Mouse (Mus musculus) kidney, adult 9 months (tissue): ENCODE data around the gene Neurod6.
"Not testable (repeated sequence)": the region's sequence is repeated elsewhere in the genome, so short reads cannot be mapped to it uniquely, and the experiment has no call there.

ENCODE experiments used
- DNase-seq: peaks from one replicate; pipeline ENCODE4 v3.0.0; 2022

Neurod6 gene

DNA sequence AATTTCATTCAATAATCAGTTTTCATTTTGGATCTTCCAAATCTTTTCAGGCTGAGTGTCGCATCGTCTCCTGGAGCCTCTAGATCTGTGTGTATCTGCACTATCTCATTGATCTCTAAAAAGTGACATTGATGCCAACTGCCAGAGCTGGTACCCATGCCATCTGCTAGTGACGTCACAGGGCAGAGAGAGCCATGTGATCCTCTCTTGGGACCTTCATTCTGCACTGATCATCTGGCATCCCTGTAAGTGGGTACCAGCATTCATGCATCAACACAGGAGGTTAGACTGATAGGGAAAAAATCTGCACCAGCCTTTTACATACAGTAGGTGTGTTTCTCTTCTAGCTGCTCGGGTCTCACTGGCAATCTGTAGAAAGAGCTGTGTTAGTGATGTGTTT, at the start of gene Neurod6:
TSS of gene Neurod6 (minus strand) at position 290 of the 400 bp plus-strand sequence.
- no peak for DNase-seq

DNA sequence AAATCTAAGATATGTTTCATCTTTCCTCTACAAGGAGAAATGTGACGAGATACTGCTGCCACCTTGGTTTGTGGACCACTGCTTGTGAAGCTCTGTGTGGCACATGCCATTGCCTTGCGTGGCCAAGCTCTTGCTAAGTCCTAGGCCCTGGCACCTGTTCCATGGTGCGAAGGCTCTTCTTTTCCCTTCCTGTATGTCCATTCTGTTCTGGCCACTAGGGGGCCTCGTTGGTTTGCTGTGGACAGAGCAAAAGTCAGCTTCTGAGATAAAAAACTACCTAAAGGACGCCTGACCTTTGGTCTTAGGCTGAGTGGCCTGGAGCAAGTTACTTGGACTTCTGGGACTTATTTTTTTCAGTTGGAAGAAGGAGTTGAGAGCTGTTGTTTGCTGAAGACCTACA, 36.1 kb upstream of the Neurod6 start:
- DNase-seq = peak; percentile 59

DNA sequence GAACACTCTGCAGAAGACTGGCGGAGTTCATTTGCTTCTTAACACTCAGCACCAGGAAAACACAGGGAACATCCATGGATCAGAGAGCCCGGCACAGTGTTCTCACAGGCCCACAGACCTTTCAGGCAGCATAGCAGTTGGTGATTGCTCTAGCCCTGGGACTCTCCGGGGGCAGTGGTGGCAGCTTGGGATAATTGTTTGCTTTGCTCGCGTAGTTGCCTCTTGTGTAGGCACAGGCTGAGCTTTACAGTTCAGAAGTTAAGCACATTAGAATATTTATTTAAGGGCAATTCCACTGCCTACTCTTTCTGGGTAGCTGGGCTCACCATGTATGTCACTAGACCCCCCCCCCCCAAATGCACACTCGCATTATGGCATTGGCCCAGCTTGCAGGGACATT, 34.4 kb upstream of the Neurod6 start:
- no peak for DNase-seq

DNA sequence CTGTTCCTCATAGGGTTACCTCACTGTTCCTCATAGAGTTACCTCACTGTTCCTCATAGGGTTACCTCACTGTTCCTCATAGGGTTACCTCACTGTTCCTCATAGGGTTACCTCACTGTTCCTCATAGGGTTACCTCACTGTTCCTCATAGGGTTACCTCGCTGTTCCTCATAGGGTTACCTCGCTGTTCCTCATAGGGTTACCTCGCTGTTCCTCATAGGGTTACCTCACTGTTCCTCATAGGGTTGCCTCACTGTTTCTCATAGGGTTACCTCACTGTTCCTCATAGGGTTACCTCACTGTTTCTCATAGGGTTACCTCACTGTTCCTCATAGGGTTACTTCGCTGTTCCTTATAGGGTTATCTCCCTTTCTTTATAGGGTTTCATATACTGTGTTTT, 29.9 kb upstream of the Neurod6 start:
- not testable (repeated sequence) for DNase-seq

DNA sequence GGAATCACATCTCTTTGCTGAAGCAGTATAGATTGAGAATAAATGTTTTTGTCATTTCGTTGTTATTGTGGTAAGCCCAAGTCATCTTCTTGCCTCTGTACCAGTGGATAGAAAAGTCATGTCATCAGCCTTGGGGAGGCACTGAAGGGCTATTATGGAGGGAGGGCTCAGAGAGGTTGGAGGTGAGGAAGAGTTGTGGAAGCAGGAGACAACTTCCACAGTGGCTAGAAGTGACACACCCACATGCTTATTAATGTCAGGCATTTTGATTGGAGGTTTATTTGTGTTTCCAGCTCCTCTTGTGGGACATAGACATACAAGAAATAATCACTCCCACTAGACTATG, 23.7 kb upstream of the Neurod6 start:
- no peak for DNase-seq

DNA sequence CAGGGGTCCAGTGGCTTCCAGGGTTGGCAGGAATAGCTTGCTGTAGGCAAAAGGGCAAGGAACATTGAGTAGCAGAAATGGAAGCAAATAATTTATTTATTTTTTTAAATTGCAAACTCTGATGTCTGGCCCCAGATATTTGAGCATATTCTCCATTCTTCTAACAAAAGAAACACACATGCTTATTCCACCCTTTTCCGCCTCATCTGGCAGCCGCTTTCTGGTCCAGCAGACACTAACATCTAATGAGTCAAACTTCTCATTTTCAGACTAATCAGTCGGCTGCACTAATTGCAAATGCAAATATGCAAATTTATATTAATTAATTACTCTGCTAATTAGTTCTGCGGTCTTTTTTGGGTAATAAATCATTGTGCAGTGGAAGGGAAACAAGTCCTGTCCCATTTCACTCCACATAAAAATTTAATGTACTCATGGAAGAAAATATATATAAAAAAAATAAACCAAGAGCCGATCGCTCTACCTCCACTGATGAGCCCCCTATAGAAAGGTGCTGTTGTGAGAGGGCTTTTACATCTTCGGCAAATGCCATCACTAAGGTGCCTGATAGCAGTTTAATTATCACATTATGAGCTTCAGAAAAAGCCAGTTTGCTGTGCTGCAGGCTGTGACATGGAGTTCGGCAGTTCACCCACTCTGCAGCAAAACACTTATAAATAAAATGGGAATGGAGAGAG, 23.1 kb upstream of the Neurod6 start:
- no peak for DNase-seq

DNA sequence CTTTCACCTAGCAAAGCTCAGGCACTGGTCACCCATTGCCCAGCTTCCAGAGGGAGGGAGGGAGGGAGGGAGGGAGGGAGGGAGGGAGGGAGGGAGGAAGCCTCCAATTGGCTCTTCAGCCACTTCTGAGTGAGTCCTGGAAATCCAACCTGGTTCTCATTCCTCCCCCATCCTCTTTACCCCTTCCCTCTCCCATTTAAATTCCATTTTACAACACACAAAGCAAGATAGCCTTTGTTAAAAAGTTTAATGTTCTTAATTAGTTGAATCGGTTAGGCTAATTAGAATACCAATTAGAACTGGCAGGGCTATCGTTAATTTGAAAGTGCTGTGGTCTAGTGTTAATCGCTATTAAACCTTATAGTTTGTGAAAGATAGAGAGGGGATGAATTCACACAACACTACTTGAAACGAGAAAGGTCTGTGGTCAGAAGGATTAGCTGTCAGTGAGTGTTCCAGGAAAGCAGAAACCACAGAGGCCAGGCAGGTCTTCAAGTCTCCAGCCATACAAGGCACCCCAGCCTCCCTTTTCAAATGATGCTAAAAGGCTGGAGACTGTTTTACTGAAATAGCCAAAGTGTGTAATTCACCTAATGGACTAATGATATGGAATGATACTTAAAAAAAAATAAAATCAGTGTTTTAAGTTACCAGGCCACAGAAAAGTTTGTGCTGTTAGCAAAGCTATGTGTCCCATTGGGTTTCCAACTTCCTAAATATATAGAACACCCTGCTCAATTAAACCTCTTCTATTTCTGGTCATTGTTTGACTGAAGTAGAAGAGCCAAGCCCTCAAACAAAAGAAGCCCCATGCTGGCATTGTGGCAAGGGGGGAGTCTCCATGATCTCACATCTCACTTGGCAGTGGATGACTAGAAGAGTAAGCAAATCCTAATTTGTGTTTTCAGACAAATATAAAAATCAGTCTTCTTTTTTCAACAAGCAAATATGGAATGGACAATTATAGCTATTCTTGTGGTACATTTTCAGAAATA, 19.6 kb upstream of the Neurod6 start:
- no peak for DNase-seq

DNA sequence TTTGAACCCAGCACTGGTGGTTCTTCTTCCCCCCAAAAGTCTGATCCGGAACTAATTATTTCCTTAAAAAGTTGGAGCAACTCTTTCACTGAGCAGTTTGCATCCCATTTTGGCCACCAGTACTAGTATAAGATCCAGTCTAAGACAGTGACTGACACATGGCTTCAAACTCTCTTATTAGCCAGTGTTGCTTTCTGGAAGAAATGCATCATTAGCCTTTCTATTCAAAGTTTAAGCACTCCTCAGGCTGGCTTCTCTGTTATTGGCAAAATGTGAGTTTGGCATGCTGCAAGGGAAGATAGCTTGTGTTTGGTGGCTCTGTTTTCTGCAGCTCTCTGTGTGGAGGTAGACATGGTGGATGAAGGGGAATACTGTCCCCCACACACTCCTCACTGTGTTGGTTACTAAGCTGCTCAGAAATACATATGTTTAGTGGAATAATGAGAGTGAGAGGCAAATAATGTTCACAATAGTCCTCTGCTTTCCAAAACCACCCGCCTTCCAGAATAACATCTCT, 9.0 kb upstream of the Neurod6 start:
- no peak for DNase-seq

DNA sequence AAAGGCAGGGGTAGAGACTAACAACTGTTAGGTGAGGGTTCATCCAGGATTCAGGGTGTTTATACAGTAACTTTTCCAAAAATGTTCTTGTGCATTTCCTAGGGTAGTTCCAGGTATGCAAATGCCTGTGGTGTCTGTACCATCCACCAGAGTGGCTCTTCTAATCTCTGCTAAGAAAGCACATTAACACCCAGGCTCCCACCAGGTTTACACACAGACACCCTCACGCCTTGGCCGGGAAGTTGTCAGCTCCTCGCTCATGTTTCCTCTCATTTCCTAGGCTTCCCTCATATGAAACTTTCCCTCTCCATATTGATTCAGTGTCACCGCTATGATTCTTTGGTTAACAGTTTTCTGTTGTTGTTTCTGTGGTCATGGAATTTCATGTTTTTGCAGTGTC, 2.4 kb upstream of the Neurod6 start:
- no peak for DNase-seq

DNA sequence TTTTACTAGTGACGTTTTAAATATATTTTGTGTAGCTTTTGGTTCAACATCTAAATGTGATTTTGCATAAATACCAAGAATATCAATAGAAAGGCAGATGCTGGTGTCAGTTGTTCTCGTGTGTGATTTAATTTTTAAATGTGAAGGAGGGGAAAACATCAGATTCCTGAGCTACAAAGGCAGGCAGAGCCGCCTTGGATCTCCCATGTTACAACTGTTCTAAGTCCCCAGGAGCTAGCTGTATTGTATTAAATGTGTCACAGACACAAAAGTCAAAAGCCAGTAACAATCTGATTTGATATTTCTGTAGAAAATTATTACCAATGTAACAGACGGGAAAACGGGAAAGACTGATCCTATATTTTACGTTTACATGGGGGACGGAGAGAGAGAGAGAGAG, 1.8 kb upstream of the Neurod6 start:
- DNase-seq = no peak

DNA sequence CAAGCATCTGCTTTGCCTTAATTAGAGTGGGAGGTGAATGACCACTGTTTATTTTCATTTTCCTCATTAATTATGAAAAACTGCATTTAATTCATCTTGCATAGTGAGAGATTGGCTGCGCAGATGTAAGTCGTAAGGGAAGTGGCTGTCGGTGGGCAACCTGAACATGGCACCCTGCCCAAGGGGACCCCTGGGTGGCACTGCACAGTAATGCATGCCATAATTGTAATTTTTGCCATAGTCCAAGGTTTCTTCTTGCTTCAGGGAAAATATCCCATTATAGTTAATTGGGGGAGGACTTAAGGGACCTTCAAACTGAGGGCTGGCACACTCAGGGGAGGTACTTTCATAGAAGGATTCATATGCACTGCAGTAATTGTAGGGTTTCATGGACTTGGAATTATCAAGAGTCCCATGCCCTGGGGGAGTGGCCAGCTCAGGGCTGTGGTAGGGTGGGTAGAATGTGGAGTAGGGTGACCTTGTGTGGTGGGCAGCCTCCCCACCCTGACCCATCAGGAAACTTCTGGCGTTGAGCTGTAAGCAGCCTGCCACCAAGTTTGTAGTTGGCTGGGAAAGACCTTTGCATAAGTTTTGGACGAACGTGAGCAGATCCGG, 2.4 kb downstream of the Neurod6 start:
- DNase-seq = no peak

DNA sequence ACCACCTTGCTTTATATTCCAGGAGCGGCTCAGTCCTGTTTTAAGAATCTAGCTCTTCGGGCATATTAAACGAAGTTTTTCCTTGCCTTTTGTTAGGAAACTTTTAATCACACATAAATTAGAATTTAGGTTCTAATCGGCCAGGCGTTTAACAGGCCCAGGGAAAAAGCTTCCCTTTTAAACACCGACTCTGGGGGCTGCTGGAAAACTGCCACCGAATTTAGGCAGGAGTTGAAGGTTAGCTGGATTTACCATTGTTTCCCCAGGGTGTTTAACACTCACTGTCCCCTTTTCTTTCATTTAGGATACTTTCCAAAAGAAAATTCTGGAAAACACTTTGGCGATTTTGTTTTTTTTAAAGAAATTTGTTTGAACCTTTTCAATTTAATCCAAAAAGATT, 3.7 kb downstream of the Neurod6 start:
- DNase-seq = no peak

DNA sequence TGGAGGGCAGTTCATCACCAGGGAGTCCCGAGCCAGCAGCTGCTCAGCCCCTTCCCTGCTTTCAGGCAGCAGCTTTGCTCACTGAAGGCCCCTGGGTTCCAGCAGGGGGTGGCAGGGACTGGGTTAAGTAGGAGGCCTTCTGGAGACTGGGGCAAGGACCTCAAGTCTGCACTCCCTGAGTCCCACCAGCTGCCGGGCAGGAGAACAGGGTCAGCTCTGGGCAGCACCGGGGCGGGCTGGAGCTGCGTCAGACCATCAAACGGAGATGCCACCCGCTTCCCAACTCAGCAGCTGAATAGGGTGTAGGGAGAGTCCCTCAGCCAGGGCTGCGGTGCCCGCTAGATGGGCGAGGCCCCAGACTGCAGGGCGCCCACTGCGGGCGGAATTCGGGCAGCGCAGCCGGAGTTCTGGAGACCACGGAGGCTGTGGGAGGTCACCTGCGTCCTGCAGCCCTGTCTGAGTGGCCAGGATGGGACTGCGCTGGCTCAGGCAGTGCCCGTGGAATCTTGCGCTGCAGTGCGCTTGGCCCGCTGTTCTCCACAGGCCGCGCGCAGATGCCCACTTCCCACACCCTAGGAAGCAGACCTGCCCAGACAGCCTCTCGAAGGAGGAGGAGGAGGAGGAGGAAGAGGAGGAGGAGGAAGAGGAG, 4.3 kb downstream of the Neurod6 start:
- DNase-seq = no peak

DNA sequence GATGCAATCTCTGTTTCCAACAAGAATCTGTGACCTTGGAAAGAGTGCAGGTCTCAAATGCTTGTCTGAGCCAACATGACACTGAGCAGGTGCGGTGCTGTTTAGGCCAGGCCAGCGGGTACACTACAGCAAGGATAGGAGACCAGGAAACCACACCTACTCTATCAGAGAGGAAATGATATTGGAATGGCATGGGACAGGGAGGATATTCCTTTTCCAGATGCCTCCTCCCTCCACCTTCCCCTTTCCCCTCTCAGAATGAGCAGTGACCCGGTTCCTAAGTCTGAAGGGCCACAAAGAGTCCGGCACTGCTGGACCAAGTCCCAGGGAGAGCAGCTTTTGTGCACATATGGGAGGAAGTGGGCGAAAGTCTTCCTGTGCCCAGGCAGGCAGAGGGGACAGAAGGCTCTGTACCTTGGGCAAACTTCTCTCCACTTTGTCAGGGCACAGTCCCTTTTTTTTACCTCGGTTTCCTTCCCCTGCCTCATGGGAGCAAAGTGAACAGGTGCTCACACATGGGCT, 4.9 kb downstream of the Neurod6 start:
- no peak for DNase-seq

DNA sequence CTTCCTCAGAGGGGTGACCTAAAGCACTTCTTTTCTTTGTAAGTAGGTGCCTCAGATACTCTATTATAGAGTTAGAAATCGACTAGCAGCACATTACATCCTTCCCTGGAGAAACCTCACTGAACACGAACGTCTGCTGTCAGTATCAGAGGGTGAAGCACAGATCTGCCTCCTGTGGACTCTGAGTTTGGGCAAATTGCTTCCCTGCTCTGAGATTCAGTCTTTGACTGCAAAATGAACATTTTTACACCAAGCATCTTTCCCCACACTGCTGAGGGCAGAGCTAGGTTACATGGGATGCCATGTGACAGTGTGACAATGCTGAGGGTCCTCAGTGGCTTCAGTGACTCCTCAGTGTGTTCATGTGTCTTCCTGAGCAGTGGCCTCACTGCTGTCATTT, 13.3 kb downstream of the Neurod6 start:
- DNase-seq = no peak

DNA sequence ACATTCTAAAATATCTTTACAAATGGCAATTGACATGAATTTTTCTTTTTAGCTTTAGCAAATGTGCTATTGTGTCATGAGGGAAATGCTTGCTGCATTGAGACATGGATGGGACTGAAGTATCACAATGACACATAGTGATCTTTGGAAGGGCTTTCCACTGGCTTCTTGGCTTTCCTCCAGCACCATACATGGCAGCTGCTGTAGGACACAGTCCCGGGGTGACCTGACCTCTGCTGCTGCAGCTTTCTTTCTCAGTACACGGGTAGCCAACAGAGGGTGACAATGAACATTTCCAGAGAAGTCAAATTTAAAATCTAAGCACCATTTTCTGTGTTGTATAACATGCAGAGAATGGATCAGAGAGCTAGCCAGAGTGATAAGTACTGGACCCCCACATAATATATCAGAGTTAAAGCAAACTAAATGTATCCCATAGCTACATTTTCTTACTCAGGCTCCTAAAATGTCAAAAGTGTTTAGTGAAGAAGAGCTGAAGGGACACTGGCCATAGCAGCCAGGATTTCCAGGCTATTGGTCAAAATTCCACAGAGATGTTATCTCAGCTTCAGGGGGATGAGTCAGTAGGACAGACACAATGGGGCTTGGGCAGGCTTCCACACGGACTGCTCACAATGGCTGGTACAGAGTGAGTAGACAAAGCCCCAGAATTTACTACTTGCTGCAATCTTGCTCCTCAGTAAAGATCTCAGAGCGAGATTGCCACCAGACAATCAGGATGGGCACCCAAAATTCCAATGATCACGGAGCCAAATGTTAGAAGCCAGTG, 19.7 kb downstream of the Neurod6 start:
- no peak for DNase-seq

DNA sequence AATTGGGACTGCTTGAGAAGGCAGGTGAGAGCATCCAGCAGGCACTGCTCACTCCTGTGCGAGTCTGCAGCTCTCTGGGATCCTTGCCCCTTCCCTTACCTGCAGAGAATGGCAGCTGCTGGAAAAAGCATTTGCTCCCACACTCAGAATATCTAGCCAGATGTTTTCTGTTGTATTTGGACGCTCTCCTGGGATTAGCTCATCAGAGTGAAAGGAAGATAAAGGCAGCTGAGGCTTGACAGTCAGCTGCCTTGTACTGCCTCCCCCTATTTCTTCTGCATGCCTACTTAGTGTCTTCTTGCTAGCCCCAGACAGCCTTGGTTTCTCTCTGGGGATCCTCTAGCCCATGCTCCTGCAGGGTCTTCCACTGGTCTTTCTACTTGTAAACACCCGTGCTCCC, 31.1 kb downstream of the Neurod6 start:
- DNase-seq = no peak

DNA sequence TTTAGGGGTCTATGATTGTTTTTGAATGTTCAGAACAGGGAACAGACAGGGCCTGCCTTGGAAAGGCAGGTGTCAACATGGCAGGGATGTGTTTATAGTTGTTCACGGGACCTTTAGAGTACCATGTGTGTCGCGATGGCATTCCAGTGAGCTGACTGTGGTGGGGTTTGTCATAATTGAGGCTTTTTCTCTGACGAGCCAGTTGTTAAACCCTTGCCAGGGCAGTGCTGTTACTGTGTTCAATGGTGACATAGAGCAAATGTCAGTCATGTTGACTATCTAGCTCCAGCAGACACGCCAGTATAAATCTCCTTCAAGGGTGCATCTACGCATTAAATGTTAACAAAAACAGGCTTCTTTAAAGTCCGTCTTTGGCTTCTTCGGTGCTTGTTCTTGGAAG, 31.5 kb downstream of the Neurod6 start:
- no peak for DNase-seq

DNA sequence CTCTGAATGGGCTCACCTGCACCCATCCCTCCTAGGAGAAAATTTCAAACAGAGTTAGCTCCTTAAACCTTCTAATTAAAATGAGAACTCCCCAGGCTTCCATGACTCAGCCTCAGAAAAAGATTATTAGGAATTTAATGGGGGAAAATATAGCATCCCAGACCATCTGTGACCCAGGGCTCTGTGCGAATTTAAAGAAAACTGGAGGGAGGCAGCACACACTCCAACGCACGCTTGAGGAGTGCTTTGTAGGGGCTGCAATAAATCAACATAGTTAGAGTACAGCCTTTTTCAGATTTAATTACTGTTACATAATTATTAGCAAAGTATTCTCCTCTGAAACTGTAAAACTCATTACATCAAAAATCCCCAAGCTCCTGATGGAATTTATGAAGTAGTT, 32.2 kb downstream of the Neurod6 start:
- no peak for DNase-seq

DNA sequence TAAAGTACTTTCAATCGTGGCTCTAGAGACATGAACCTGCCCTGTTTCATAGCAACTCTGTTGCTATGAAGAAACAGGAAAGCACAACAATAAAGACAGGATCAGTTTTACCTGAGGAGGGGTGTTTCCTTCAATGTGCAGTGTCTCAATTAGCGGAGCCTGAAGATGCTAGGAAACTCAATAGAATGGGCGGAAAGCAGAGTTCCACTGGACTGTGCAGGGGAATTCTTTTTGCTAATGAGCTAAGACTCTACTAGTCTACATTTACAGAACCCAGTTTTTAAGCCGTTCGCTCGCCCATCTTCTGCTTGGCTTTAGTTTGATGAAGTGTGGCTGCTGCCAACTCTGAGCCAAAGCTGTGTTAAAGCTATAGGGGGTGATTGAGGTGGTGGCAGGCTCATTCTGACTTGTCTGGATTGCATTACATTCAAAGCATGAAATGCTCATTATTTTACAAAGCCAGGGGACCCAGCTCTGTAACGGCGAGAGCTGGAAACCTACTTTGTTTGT, 33.2 kb downstream of the Neurod6 start:
- DNase-seq = no peak

DNA sequence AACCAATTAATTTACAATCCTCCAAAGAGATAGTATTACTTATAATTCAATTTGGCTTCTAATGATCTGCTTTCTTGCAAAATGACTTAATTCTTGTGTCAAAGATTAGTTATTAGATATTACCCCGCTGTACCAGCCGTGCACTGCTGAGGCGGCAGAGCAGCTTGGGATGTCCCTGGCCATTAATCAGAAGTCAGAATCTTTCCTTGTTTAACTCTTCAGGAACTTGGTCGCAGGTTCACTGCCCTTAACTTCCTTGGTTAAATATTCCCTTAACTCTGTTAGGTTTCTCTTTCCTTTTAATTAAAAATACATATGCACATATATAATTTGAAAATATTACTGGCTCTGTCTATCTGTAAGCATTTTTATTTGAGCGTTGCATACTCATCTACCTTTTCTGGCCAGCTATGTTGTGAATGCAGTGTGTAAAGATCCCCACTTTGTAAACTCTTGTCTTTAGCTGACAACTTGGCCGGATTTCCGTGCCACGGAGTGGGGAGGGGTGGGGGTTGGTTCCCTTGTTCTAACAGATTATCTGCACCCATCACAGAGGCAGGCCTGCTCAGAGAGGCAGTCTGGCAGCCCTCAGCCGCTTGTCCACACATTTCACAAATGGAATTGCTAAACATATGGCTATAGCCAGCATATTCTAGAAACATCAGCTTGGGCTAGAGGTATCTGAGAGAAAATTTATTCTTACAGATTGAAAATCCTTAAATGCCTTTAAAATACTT, 34.1 kb downstream of the Neurod6 start:
- DNase-seq = no peak
